Mouse (Mus musculus): ENCODE measurements around the gene Krtap26-1.

GRCm38 (mm10) chr16:88599504-88600237 lies 47.9 kb downstream of the Krtap26-1 start:
- TF ChIP-seq CTCF (IDR thresholded peaks at IDR 0.05; ENCODE audit: low read depth) (no peak), EP300 (IDR thresholded peaks at IDR 0.05; ENCODE audit: low read depth) (no peak)

Data from liver, postnatal 0 days (tissue).